Mouse (Mus musculus) lung, postnatal 10 days (tissue): ENCODE measurements around the gene Tmcc3.
A peak's percentile ranks its signal among the peaks of the same experiment; 100 is the strongest.
"Not testable (repeated sequence)": the region's sequence is repeated elsewhere in the genome, so short reads cannot be mapped to it uniquely, and the experiment has no call there.

Source experiments
- DNase-seq: peaks from one replicate; pipeline ENCODE4 v3.0.0; 2021

Gene Tmcc3

DNA sequence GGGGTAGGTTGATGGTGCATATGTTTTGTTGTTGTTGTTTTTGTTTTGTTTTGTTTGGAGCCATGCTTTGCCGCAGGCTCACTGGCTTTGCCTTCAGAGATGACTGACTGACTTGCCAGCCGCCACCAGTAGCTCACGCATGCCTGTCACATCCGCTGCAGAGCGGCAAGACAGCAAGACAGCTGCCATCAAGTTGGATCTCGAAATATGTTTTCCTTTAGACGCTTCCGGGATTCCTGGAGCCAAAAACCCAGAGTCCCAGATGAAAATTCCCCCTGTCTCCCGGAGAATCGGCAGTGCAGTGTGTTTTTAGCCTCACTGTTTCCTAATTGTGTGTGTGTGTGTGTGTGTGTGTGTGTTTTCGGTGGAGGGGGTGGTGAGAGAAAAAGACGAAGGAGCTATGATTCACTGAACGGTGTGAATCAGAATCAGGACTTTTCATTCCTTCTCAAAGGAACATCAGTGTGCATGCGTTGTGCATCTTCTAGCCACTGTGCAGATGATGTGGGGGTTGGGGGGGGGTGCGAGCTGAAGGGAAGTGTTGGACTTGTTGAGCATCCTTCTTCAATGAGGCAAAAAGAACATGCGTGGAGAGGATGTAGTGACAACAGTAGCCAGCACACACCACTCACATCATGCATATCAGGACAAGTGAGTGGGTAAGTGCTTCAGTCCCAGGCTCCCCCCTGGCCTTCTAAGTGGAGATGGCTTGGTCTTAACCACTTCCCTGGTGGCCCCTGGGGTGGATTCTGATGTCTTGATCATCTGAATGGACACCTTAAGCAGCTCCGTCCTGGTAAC is 208.8 kb downstream of the Tmcc3 start:
- DNase-seq = peak; percentile 57

DNA sequence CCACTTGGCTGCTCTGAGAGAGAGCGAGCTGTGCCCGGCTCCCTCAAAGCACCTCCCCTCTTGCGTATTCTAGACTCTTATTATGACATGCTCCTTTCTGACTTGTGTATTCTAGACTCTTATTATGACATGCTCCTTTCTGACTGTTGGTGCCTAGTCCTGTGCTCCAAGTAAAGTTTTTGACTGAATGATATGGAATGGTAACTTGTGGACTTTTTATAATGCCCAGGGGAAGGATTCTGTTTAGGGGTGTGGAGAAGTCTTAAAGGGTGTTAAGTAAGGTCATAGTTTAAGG is 209.3 kb downstream of the Tmcc3 start:
- no peak for DNase-seq

GRCm38 (mm10) chr10:94521776-94522175 is 210.0 kb downstream of the Tmcc3 start:
- no peak for DNase-seq

DNA sequence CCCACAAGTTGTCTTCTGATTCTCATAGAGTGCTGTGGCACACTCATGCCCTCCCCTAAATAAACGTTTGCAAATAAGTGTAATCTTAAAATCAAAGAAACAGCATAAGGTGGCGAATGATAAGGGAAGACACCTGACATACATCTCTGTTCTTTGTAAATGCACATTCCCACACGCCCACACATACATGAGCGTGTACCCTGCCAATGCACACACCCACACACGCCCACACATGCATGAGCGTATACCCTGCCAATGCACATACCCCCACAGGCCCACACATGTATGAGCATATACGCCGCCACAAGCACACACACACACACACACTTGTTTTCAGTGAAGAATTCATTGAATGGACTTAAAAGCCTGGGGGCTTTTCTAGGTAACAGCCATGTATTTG is 211.5 kb downstream of the Tmcc3 start:
- DNase-seq = no peak

DNA sequence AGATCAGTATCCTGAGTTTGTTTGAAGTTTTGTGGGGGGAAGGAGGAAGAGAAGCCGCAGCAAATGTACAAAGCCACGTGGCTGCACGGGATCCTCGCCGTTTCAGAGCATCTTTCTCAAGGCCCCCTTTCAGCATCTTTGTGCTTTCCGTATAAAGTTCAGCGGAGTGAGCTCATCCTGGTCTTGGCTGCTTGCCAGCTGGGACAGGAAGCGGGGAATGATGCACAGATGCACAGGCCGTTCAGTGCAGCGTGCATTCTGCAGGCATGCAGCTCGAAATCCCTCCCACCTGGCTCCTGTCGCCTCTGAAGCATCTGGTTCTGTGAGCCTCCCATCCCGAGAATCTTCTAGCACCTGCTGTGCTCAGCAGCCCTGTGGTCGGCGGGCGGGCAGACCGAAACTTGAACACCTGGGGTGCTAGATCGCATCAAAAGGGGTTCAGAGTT is 212.0 kb downstream of the Tmcc3 start:
- peak; percentile 78 for DNase-seq

GRCm38 (mm10) chr10:94524966-94525365 is 213.2 kb downstream of the Tmcc3 start:
- no peak for DNase-seq

DNA sequence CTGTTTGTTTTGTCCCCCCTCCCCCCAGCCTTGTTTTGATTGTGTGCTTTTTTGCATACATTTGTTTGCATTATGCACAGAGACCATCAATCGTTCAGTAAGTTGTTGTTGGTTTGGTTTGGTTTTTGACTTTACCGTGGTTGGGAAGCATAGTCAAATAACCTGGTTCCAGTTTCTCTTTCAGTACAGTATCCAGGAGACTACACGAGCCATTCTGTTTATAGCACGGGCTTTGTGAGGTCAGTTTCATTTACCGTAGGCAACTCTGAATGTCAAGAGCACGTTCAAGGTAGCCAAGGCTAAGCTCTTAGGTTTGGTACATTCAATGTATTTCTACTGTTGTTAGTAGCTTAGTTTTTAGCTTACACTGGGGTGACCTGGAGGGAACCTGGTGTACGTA is 214.0 kb downstream of the Tmcc3 start:
- DNase-seq = no peak

DNA sequence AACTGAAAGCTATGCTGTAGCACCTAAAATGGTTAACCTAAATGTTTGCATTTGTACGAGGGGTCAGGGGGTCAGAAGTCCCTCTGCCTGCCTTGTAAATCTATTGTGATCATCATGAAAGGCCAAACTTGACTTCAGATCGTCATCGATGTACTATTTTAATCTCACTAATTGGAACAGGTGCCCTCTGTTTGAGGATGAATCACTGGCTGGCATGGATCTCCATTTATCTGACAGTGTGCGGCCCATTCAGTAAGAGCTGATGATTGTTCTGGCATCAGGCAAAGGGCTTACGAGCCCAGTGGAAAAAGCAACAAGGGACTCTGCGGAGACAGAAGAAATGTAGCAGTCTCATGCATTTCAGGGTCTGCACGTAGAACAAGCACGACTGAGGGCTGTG is 215.1 kb downstream of the Tmcc3 start:
- DNase-seq = no peak

- DNase-seq = no peak
Observed at GRCm38 (mm10) chr10:94527248-94527647, 215.5 kb downstream of the Tmcc3 start.

GRCm38 (mm10) chr10:94530079-94530478 is 218.3 kb downstream of the Tmcc3 start:
- no peak for DNase-seq

DNA sequence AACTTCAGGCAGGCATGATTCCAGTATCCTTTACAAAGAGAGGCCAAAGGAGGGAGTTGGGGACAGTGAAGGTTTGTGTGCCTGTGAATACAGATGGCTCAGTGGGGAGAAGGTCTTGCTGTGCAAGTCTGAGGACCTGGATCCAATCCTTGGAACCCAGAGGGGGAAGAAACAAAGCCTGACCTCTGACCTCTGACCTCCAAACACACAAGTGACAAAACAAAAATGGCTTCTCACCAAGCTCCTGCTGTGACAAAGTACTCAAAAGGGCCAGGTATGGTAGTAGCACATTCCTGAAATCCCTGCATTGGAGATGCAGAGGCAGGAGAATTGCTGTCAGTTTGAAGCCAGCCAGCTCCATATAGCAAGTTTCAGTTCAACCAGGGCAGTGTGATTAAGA is 219.7 kb downstream of the Tmcc3 start:
- no peak for DNase-seq

GRCm38 (mm10) chr10:94533081-94533724 is 221.5 kb downstream of the Tmcc3 start:
- no peak for DNase-seq

GRCm38 (mm10) chr10:94538623-94539022 is 226.9 kb downstream of the Tmcc3 start:
- not testable (repeated sequence) for DNase-seq

GRCm38 (mm10) chr10:94540241-94540640 is 228.5 kb downstream of the Tmcc3 start:
- no peak for DNase-seq

- no peak for DNase-seq
Observed at GRCm38 (mm10) chr10:94543956-94544355, 232.2 kb downstream of the Tmcc3 start.

DNA sequence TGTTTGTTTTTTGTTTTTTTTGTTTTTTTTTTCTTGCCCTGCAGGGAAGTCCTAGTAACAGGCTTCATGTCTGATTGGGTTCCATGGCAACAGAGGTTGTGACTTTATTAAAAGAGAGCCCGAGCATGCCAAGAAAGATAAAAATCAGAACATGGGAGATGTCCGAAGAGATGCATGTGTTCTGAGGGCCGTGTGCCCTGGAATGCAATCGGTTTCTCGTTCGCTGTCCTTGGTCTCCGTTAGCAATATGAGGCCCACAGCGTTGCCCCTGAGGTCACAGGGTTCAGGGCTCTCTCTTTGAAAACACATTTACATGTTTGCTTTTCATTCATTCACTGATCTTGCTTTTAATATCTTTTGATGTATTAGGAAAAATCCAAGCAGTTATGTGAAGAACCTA is 233.1 kb downstream of the Tmcc3 start:
- no peak for DNase-seq

- peak; percentile 46 for DNase-seq
Observed at GRCm38 (mm10) chr10:94545259-94546019, 233.7 kb downstream of the Tmcc3 start.

- no peak for DNase-seq
Observed at GRCm38 (mm10) chr10:94546617-94547016, 234.9 kb downstream of the Tmcc3 start.

- DNase-seq = peak; percentile 85
Observed at GRCm38 (mm10) chr10:94549511-94550232, 237.9 kb downstream of the Tmcc3 start.

- DNase-seq = no peak
Observed at GRCm38 (mm10) chr10:94550649-94551048, 238.9 kb downstream of the Tmcc3 start.

DNA sequence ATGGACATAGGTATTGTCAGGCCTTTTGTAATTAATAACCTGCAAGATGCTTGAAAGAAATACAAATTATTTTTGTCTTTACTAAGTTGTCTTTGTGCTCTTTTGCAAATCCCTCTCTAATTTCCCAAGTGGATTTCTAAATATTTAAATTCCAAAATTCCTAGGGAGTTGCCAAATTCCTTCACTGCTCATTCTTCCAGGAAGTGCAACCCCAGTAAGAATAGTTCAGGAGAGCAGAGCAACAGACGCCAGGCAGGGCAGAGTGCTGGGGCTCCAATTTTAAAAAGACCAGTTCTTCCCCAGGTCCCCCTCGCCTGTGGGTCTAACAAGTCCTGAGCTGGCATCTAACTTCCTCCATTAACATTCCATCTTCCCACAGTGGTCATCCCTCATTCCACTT is 239.3 kb downstream of the Tmcc3 start:
- no peak for DNase-seq

DNA sequence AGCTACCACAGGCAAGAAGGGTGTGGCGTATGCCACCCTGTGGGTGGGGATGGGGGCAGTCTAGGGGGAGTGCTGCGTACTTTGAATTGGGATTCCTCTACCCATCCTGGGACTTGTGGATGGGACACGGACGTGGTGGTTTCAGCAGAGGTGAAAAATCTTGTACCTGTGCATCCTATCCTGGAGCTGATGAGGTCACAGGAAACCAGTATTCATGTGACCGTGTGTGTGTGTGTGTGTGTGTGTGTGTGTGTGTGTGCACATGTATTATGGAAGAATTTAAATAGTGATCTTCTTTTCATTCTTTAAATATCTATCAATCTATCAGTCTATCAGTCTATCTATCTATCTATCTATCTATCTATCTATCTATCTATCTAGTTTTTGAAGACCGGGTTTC is 239.8 kb downstream of the Tmcc3 start:
- no peak for DNase-seq

DNA sequence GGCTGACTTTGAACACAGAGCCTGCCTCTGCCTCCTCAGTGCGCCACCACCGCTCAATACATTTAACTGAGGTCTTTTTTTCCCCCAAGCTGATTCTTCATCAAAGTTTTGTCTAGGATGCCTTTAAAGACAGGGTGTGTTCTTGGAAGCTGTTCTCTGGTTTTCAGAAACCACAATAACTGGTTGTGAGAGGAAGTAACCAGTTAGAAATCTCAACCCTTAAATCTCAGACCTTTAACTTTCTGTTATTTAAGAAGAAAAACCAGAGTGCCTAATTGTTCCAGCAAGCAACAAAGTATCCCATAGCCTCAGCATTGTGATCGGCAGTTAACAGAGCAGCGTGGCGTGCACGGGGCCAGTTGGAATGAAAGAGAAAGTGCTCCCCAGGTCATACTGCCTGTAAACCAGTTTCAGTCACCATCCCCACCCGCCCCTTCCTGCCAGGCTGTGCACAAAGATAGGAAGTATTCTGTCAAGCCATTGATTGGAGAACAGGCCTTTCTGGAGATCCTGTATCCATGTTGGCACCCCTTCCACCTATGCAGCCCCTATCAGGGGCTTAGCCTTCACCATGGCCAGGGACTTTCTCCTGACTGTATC is 240.3 kb downstream of the Tmcc3 start:
- DNase-seq = peak; percentile 42
